Mouse (Mus musculus) left cerebral cortex, postnatal 14 days (tissue): ENCODE results near the gene Uba2. TPM values are rescaled to one million over a fixed set of nuclear protein-coding genes. Genes with fewer than 3 reads are reported as not detected.
"Not testable (repeated sequence)": the region's sequence is repeated elsewhere in the genome, so short reads cannot be mapped to it uniquely, and the experiment has no call there.

Source experiments
- DNase-seq, 2 experiments: peaks; one replicate each; pipeline ENCODE4 v3.0.0; 2021 to 2022; ENCODE audit warnings: low spot score in 2 of 2, mixed read lengths in 1 of 2
- intact Hi-C: fragments of 180-260 bp; cut with DNase I; formaldehyde crosslinking; loops from one replicate; pipeline ENCODE4 v1.15.1; 2025
- long read RNA-seq, 2 experiments: library from polyadenylated mRNA; stranded (forward); transcript quantifications; one replicate each; pipeline ENCODE4 v2.0.0; 2021
- total RNA-seq, 2 experiments: library from RNA; stranded (reverse); gene quantifications; 2 replicates each; pipeline ENCODE4 v1.2.3; 2021

Gene Uba2
- 10 to 100 TPM; 81.0 to 81.1 TPM for total RNA-seq
- long read RNA-seq, experiment 1, transcript Uba2-201 (17 exons, 2,579 nt), result major isoform, 127 of 140 reads
- long read RNA-seq, experiment 1, partial matches to known transcripts, result 3 of 140 reads
- long read RNA-seq, experiment 1, other reads (novel, unspliced or antisense), result 9 of 140 reads
- long read RNA-seq, experiment 2, transcript Uba2-201 (17 exons, 2,579 nt), result major isoform, 107 of 123 reads
- long read RNA-seq, experiment 2, partial matches to known transcripts, result 6 of 123 reads
- long read RNA-seq, experiment 2, other reads (novel, unspliced or antisense), result 7 of 123 reads

DNA sequence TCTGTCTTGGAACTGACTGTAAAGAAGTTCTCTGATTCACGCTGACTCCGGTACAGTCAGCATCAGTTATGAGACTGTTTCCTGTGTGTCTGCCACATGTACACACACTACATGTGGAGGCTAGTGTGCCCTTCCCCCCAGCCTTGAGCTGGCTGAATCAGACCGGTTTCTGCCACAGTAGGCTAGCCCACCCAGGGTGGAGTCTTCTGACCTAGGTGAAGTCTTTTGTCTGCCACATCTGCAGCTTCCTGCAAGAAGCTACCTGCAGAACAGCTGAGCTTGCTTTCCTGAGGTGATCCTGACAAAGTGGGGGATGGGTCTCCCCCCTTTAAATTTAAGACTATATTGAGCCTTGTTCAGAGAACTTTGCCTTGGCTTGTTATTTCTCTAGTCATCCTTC, at the start of gene Uba2:
Gene Uba2, minus strand, starts transcription at position 146 of the 400 bp plus-strand sequence.
- intact Hi-C loops, result no loop called here

GRCm38 (mm10) chr7:34218496-34218895, 49.1 kb upstream of the Uba2 start:
- intact Hi-C loops, result no loop called here
- DNase-seq, result no peak

More for the DNA sequence above, at the start of gene Uba2:
- no peak for DNase-seq

- no peak for DNase-seq
- intact Hi-C loops, result no loop called here
Observed at GRCm38 (mm10) chr7:34216474-34216873, 47.1 kb upstream of the Uba2 start.

- DNase-seq, result no peak
- intact Hi-C loops, result no loop called here
Observed at GRCm38 (mm10) chr7:34215481-34215880, 46.1 kb upstream of the Uba2 start.

- DNase-seq, result peak in 1 of 2 experiments; percentile 34
- intact Hi-C loops, result no loop called here
Observed at GRCm38 (mm10) chr7:34214644-34215043, 45.2 kb upstream of the Uba2 start.

GRCm38 (mm10) chr7:34213281-34213680, 43.9 kb upstream of the Uba2 start:
- no peak for DNase-seq
- intact Hi-C loops, result no loop called here

DNA sequence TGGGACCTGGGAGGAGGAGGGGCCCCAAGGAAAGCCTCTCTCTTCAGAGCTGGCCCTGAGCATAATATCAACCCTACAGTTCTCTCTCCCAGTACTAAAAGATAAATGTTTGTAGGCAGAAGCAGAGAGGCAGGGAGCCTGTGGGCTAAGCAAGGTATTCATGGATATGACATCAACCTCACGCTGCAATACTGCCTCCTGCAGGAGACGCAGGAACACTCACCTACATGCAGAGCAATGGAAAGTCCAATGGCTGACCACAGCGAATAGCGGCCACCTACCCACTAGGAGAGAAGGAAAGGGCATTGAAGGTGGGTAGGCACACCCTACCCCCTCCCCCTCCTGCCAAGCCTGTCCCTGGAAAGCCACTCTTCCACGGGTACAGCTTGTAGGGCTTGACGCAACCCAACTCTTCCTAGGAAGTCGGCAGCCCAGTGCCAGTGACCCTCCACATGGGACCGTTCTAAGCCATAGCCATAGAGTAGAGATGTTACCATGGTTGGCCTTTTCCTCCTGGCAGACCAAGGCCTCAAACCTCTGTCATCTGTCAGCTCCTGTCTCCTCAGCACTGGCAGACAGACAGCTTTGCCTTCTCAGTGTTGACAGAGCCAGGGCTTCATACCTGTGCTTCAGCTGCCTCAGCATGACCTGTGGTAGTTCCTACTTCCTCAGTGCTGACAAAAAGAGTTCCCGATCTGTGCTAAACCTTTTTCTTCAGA, 38.8 kb upstream of the Uba2 start:
- no peak for DNase-seq
- intact Hi-C loops, result no loop called here

DNA sequence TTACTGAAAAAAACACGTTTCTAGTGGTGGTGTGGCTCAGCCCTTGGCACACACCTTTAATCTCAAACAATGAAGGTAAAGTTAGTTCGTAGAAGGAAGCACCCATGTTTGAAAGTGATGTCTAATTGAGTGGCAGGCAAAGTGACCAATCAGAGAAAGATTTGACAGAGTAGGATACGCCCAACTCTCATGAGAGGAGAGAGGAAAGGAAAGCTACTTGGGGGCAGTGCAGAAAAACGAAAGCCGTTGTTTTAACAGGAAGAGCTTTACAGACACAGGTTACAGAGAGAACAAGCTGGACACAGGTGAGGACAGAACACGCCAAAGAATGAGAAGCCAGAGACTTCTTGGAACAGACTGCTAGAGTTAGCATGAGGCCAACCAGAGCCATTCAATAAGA, 36.9 kb upstream of the Uba2 start:
- intact Hi-C loops, result no loop called here
- no peak for DNase-seq

- DNase-seq, intact Hi-C loops: not testable (repeated sequence)
Observed at GRCm38 (mm10) chr7:34202147-34202546, 32.7 kb upstream of the Uba2 start.

- no peak for DNase-seq
- intact Hi-C loops, result no loop called here
Observed at GRCm38 (mm10) chr7:34200829-34201228, 31.4 kb upstream of the Uba2 start.

DNA sequence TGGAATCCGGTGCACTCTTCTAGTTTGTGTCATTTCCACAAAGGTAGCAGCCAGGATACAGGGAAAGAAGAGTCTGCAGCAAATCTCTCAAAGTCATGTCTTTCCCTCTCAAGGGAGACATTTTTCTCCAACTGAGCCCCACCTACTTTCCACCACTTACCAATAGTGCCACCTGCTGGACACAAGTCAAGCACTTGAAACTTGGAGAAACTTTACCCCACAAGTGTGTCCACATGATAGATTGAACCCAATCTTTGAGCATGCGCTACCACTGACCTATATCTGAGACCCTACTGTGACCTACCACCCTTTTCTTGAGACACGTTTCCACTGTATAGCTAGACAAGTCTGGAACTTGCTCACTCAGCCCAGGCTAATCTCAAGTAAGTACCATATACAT, 28.9 kb upstream of the Uba2 start:
- intact Hi-C loops, result no loop called here
- peak; percentile 25 to 40 for DNase-seq

DNA sequence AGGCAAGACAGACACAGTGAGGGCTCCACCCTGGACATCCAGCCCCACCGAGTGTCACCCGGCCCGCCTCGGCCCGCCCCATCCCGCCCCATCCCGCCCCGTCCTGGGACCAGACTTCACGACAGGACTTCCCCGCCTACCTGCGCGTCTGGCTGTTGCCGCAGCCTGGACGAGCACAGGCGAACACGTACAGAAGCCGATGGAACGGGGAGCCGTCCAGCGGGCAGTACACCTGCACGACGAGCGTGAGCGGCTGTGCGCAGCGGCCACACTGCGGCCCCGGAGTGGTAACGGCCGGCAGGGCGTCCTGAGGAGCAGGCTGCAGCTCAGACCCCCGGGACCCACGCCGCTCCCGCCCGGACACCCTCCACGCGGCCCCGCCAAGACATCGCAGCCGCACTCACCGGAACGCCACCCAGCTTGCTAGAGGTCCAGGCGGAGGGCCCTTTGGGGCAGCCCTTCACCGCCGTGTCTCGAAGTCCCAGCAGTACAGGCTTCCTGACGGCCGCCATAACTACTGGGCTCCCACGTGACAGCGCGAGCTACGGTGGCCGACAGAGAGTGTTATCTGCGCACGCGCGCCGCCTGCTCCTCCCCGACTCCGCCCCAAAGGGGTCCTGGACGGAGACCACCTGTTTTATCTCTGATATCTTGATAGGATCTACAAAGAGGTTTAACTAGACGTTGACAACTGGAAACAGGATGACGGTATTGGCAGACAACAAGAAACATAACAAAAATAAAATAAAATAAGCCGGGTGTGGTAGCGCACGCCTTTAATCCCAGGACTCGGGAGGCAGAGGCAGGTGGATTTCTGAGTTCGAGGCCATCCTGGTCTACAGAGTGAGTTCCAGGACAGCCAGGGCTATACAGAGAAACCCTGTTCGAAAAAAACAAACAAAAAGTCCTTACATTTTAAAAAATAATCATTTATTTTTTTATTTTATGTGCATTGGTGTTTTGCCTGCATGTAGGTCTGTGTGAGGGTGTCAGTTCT, 27.0 kb upstream of the Uba2 start, which contains the start of gene Pdcd2l:
Gene Pdcd2l, minus strand, starts transcription at position 530 of the 997 bp plus-strand sequence.
- DNase-seq, result peak; percentile 91 to 95
- intact Hi-C loops, result no loop called here

DNA sequence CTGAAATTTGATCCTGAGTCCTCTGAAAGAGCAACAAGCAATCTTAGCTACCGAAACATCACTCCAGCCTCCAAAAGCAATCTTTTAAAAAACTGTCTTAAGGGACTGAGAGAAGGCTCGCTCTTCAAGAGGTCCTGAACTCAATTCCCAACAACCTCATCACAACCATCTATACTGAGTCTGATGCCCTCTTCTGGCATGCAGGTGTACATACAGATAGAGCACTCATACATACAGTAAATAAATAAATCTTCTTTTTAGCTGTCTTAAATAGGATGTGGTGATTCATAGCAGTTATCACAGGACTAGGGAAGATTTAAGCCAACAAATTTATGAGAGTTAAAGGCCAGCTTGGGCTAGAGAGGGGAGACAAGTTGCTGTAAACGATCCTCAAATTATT, 26.2 kb upstream of the Uba2 start:
- intact Hi-C loops, result no loop called here

DNA sequence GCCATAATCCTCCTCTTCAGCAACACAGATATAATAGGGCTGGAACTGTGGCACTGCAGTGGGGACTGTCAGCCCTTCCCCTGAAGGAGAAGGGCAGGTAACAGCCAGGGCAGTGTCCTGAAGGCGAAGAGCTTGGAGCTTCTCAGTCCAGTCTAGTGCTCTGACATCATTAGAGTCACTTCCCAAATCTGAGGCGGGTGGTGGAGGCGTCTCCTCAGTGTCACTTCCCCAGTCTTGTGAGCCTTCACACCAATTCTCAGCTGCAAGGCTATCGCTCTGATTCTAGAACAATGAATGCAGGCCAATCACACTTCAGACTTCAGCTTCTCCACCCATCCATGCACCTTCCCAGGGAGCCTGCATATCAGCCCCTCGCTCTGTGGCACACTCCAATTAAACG, 23.4 kb upstream of the Uba2 start:
- DNase-seq, result no peak
- intact Hi-C loops, result no loop called here

More for the DNA sequence above, 26.2 kb upstream of the Uba2 start:
- no peak for DNase-seq

DNA sequence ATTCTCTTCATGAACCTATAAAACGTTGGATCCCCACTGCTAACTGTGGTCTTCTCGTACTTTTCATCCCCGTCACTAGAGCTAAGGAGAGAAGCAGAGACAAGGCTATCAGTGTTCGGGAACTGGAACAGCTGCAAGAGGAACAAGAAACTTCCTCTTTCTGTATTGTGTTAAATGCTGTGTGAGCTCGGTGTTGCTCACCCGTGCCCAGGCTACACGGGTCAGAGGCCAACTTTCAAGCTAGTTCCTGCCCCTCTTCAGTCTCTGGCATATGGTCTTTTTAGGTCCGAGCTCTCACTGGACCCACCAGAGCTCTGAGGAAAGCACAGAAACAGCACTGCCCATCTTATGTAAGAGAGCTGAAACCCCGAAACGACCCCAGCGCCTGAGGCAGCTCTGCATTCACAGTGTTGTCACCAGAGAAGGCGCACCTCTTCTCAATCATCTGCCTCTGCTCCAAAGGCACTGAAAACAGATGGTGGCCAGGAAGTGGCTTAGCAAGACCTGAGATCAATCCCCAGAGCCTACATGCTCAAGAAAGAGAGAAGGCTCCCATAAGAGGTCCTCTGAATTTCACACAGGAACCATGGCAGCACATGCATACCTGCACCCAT, 20.1 kb upstream of the Uba2 start:
- intact Hi-C loops, result no loop called here
- no peak for DNase-seq

- intact Hi-C loops, result no loop called here
- no peak for DNase-seq
Observed at GRCm38 (mm10) chr7:34183794-34184193, 14.4 kb upstream of the Uba2 start.

GRCm38 (mm10) chr7:34183356-34183755, 14.0 kb upstream of the Uba2 start:
- no peak for DNase-seq
- intact Hi-C loops, result no loop called here

DNA sequence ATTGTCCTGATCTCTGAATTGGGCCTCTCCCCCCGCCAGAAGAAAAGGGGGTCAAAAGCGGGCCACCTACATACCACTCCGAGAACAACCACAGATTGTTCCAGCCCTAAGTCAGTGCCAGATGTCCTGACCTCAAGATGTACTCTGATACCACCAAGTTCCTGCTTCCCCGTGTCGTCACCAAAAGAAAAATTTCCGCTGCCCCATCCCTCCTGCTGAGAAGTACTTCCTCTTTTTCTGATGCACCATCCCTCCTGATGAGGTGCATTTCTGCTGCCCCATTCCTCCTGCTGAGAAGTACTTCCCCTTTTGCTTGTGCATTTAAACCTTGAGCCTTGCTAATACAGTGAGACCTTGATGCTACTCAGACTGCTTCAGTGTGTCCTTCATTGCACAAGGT, 6.8 kb upstream of the Uba2 start:
- intact Hi-C loops, result not testable (repeated sequence)

GRCm38 (mm10) chr7:34172251-34172650, 2.9 kb upstream of the Uba2 start:
- intact Hi-C loops, result no loop called here
- DNase-seq, result no peak

More for the DNA sequence above, 6.8 kb upstream of the Uba2 start:
- not testable (repeated sequence) for DNase-seq
